Mouse (Mus musculus) stomach, postnatal 0 days (tissue): ENCODE measurements around the gene Uhrf1bp1.

Experiments
- CTCF ChIP-seq: IDR thresholded peaks from 2 replicates; pipeline ENCODE4 v1.5.1; 2016; ENCODE audit warnings: antibody characterized with exemption, low read depth, mild to moderate bottlenecking, moderate library complexity
- EP300 ChIP-seq: optimal IDR thresholded peaks from 2 replicates; pipeline ENCODE3; 2016; ENCODE audit warnings: antibody characterized with exemption

DNA sequence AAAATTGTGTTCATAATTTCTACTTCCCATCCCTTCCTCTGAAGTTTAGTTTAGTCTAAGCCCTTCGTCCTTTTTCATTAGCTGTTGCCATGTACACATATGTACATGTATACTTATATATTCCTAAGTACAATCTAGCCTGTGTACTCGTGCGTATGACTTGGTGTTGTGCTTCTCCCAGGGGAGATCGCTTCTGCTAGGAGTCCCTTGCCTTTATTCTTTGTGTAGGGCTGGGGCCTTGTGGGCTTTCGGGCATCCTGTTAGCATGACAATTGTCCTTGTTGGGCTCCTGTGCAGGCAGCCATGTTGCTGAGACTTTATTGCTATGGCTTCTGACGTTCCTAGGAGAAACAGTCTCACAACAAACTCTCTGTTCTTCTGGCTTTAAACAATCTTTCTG lies 28.7 kb upstream of the Uhrf1bp1 start:
- no peak for TF ChIP-seq EP300
- TF ChIP-seq CTCF: no peak
